Mouse (Mus musculus) heart, embryonic 15.5 days (tissue): ENCODE data around the gene Spata21. TPM values are rescaled to one million over a fixed set of nuclear protein-coding genes. Genes with fewer than 3 reads are reported as not detected.

Experiments used
- ATAC-seq: fragments of 200-750 bp; cut with Nextera tagmentation; replicated peaks from 2 replicates; pipeline ENCODE4 v1.8.0; 2017; ENCODE audit warnings: low read depth, moderate TSS enrichment; ENCODE audit not compliant: insufficient number of reproducible peaks, insufficient read depth, low FRiP score
- H3K27ac ChIP-seq: fragments of 300-500 bp; sonication (generic); 2 replicates; pipeline ENCODE4 v1.5.1; 2015; ENCODE audit warnings: mild to moderate bottlenecking, inconsistent platforms
- H3K27me3 ChIP-seq: fragments of 300-500 bp; sonication (generic); 2 replicates; pipeline ENCODE4 v1.6.1; 2015; ENCODE audit warnings: inconsistent platforms
- H3K36me3 ChIP-seq: fragments of 300-500 bp; sonication (generic); 2 replicates; pipeline ENCODE4 v1.6.1; 2015; ENCODE audit warnings: mild to moderate bottlenecking, inconsistent platforms
- H3K4me1 ChIP-seq: fragments of 300-500 bp; sonication (generic); replicated peaks from 2 replicates; pipeline ENCODE4 v1.6.1; 2015; ENCODE audit warnings: inconsistent platforms
- H3K4me2 ChIP-seq: fragments of 300-500 bp; sonication (generic); 2 replicates; pipeline ENCODE4 v1.6.1; 2015; ENCODE audit warnings: inconsistent platforms, mild to moderate bottlenecking, moderate library complexity
- H3K4me3 ChIP-seq: fragments of 300-500 bp; sonication (generic); 2 replicates; pipeline ENCODE4 v1.5.1; 2015; ENCODE audit warnings: mild to moderate bottlenecking, inconsistent platforms
- H3K9ac ChIP-seq: fragments of 300-500 bp; sonication (generic); 2 replicates; pipeline ENCODE4 v1.6.1; 2015; ENCODE audit warnings: mild to moderate bottlenecking, inconsistent platforms
- H3K9me3 ChIP-seq: fragments of 300-500 bp; sonication (generic); replicated peaks from 2 replicates; pipeline ENCODE4 v1.6.1; 2016; ENCODE audit warnings: inconsistent platforms
- WGBS: fragments of 180-500 bp; shearing (Covaris S2); methylation state at CpG from one replicate; pipeline ENCODE4 v1.1.7; 2015; ENCODE audit warnings: mixed read lengths; 5-methylcytosine and 5-hydroxymethylcytosine counted together
- polyA plus RNA-seq: library from polyadenylated mRNA; unstranded; fragments of >200 nt; fragmentation: Nextera tagmentation; extraction: Ambion mirVana; gene quantifications from 2 replicates; pipeline ENCODE4 v1.2.1, GENCODE M21; 2015

Gene Spata21
- polyA plus RNA-seq, 1 experiment from 2014 or later, result 0.26 TPM

DNA sequence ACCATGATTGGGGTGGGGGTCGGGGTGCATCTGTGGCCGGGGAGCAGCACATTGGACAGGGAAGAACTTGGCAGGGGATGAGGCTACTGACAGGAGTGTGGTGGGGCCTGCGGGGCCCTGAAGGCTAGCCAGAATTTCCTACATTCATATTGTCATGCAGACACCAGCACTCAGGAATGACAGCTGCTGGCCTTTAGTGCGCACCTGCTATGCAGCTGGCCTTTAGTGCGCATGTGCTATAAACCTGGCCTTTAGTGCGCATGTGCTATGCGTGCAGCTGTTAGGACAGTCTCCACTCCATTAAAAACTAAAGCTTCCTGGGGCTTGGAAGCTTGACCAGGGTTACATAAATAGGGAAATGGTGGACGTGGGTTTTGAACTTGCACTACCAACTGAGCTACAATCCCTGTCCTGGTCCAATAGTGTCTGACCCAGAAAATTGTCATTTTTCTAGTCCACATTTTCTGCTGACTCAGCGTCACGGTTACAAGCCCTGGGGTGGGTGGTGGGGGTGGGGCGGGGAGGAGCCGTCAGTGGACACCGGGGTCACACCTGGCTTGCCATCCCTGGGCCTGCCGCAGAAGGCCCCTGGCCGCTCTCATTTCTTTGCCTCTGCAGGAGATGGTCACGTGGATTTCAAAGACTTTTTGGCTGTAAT, 18.5 kb downstream of the Spata21 start:
- no peak overlapping the region for H3K9ac ChIP-seq
- H3K4me2 ChIP-seq, result no peak overlapping the region
- no peaks in the 10 kb centered on the region for H3K27me3 ChIP-seq
- peaks cover under 1% of the 10 kb centered on the region; the same call in 1 of the 2 replicates for H3K36me3 ChIP-seq
- no peak for ATAC-seq
- H3K4me1 ChIP-seq, result peaks cover 9% of the 10 kb centered on the region; the same call in 1 of the 2 replicates
- H3K27ac ChIP-seq, result no peak overlapping the region
- 82% methylated on average over 16 of the region's 16 CpGs for WGBS
- H3K4me3 ChIP-seq, result no peak overlapping the region
- no peaks in the 10 kb centered on the region for H3K9me3 ChIP-seq

- Histone ChIP-seq H3K4me1 (peaks cover 9% of the 10 kb centered on the region; the same call in 1 of the 2 replicates), H3K4me3 (no peak overlapping the region), H3K27ac (0 out of 2 replicates have a peak overlapping the region, but pooled peaks have one; percentile 24), H3K4me2 (no peak overlapping the region), H3K9me3 (no peaks in the 10 kb centered on the region), H3K27me3 (no peaks in the 10 kb centered on the region), H3K9ac (no peak overlapping the region), H3K36me3 (peaks cover 14% of the 10 kb centered on the region)
- 15% methylated on average over 10 of the region's 10 CpGs for WGBS
- ATAC-seq, result peak; percentile 41; the same call in 1 of the 2 replicates
Measured at GRCm38 (mm10) chr4:141108196-141108732, 20.1 kb downstream of the Spata21 start.

DNA sequence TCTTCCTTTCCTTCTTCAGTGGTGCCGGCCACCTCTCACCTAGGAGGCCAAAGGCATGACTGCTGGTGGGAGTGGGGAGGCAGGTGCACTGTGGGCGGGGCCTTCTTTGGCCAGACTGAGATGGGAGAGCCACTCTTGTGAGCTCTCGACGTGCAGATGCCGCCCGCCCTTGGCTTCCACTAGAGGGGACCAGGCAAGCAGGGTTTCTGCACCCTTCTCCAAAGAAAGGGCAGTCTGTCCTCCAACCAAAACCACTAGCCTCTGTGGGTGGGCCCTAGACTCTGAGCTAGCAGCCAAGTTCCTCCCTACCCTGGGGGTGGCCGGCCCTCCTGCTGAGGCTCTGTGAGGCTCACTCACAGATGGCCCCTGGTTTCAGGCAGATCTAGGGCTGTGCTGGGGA, 25.7 kb downstream of the Spata21 start:
- H3K36me3 ChIP-seq, result peaks cover 61% of the 10 kb centered on the region
- 0 out of 2 replicates have a peak, but pooled peaks have one; percentile 6 for ATAC-seq
- peaks cover 13% of the 10 kb centered on the region for H3K4me1 ChIP-seq
- no peak overlapping the region for H3K4me2 ChIP-seq
- H3K27ac ChIP-seq, result peak overlapping the region; percentile 24; the same call in 1 of the 2 replicates
- no peaks in the 10 kb centered on the region for H3K27me3 ChIP-seq
- H3K4me3 ChIP-seq, result no peak overlapping the region
- H3K9me3 ChIP-seq, result no peaks in the 10 kb centered on the region
- 75% methylated on average over 7 of the region's 7 CpGs for WGBS
- H3K9ac ChIP-seq, result no peak overlapping the region

DNA sequence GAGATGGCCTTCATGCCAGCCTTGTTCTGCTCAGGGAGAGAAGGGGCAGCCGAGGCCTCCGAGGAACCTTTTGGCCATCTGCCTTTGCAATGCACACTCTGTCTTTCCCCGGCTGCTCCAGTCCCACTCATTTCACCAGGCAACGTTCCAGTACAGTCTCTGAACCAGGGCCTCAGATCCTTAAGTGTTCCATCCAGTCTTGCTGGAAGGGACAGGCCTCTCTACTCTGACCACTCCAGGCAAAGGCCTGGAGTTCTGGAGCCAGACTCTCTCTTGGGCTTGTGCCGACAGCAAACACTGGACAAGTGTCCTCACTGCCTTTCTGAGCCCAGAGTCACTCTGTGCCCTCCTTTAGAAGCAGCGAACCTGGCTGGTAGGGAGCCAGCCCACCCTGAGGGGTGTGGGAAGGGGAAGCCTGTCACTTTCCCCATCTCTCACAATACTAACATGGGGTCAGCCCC, 26.4 kb downstream of the Spata21 start:
- 79% methylated on average over 6 of the region's 6 CpGs for WGBS
- Histone ChIP-seq H3K27ac (peak overlapping the region; percentile 48), H3K9ac (no peak overlapping the region), H3K4me2 (no peak overlapping the region), H3K9me3 (no peaks in the 10 kb centered on the region), H3K36me3 (peaks cover 61% of the 10 kb centered on the region), H3K4me1 (peaks cover 20% of the 10 kb centered on the region), H3K4me3 (no peak overlapping the region), H3K27me3 (no peaks in the 10 kb centered on the region)
- ATAC-seq, result no peak

- Histone ChIP-seq H3K36me3 (peaks cover 61% of the 10 kb centered on the region), H3K9ac (no peak overlapping the region), H3K27ac (no peak overlapping the region), H3K9me3 (no peaks in the 10 kb centered on the region), H3K27me3 (no peaks in the 10 kb centered on the region), H3K4me3 (no peak overlapping the region), H3K4me1 (peaks cover 21% of the 10 kb centered on the region), H3K4me2 (no peak overlapping the region)
- 0 out of 2 replicates have a peak, but pooled peaks have one; percentile 2 for ATAC-seq
- WGBS, result 87% methylated on average over 8 of the region's 8 CpGs
Measured at GRCm38 (mm10) chr4:141115398-141115797, 27.3 kb downstream of the Spata21 start.

DNA sequence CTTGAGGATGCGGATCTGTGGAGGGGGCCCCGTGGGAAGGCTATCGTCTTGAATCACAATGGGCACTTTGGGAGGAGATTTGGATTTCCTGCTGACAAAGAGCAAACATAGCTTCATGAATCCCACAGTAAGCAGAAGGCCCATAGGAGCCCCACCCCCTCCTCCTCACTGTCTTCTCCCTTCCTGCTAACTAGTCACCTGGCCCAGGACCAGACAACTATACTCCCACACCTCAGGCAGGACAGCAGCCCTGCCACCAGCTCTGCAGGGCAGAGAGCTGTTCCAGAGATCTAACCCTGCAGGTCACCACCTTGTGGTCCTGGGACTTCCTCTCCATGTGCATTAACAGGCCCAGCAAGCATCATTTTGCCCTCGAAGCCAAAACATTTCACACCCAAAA, 30.6 kb downstream of the Spata21 start:
- 60% methylated on average over 4 of the region's 4 CpGs for WGBS
- no peaks in the 10 kb centered on the region for H3K9me3 ChIP-seq
- peaks cover 44% of the 10 kb centered on the region for H3K36me3 ChIP-seq
- H3K4me1 ChIP-seq, result peaks cover 35% of the 10 kb centered on the region
- ATAC-seq, result no peak
- no peak overlapping the region for H3K4me2 ChIP-seq
- H3K27me3 ChIP-seq, result no peaks in the 10 kb centered on the region
- no peak overlapping the region for H3K9ac ChIP-seq
- H3K4me3 ChIP-seq, result no peak overlapping the region
- 0 out of 2 replicates have a peak overlapping the region, but pooled peaks have one; percentile 14 for H3K27ac ChIP-seq

DNA sequence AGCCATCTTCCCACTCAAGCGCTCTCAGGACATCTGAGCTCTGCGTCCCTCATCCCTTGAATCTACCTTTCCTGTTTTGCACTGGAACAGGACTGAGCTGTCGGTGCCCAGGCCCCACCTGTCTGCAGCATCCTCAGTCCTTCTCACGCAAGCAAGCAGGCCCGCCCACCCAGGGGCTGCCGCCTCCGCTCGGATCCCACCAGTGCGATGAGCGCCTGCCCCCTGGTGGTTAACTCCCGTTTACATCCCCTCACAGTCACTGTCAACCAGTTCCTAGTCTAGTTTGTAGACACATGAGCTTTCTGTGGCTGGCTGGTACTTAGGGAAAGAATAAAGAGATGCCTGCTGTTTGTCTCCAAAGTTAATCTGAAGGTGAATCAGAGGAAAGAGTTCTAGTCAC, 32.6 kb downstream of the Spata21 start:
- WGBS, result 26% methylated on average over 11 of the region's 11 CpGs
- no peak overlapping the region for H3K27ac ChIP-seq
- H3K9me3 ChIP-seq, result no peaks in the 10 kb centered on the region
- peak; percentile 21; the same call in 1 of the 2 replicates for ATAC-seq
- peaks cover 26% of the 10 kb centered on the region for H3K36me3 ChIP-seq
- no peak overlapping the region for H3K9ac ChIP-seq
- H3K27me3 ChIP-seq, result no peaks in the 10 kb centered on the region
- H3K4me3 ChIP-seq, result no peak overlapping the region
- peaks cover 30% of the 10 kb centered on the region for H3K4me1 ChIP-seq
- H3K4me2 ChIP-seq, result no peak overlapping the region

DNA sequence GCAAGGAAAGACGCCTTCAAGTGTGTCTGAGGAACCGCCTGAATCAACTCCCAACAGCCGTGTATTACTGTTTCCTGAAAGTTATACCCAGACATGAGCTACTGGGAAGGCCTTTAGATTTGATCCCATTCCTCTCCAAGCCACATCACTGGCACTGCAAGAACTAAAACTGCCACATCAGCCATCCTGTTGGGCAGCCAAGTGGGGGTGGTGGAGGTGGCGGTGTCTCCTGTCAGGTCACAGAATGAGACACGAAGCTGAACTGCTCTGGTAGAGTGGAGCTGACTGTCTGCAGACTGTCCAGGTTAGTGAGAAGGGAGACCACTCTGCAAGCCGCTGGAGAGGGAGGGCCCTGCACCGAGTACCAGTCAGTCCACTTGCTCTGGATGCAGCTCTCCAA, 34.5 kb downstream of the Spata21 start:
- Histone ChIP-seq H3K4me2 (no peak overlapping the region), H3K36me3 (peaks cover 8% of the 10 kb centered on the region), H3K9ac (no peak overlapping the region), H3K4me3 (no peak overlapping the region), H3K27ac (no peak overlapping the region), H3K27me3 (no peaks in the 10 kb centered on the region), H3K4me1 (peaks cover 30% of the 10 kb centered on the region), H3K9me3 (no peaks in the 10 kb centered on the region)
- 72% methylated on average over 7 of the region's 7 CpGs for WGBS
- ATAC-seq, result no peak

DNA sequence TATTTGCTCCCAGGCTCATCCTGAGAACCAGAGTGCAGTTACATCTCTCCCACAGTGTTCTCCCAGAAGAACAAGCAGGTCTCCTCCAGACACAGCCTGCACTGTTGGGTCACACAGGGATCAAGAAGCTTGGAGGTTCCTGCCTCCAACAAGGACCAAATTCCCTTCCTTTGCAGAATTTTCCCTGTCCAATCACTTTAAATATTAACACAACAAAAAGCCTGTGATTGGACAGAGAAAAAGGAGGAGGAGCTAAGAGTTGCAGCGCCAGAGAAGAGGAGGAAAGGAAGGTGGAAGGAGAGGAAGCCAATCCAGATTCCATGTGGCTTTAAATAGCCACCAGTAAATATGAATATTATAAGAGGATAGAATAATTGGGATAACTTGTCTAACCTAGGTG, 34.9 kb downstream of the Spata21 start:
- Histone ChIP-seq H3K4me3 (no peak overlapping the region), H3K27ac (no peak overlapping the region), H3K4me2 (no peak overlapping the region), H3K4me1 (peaks cover 30% of the 10 kb centered on the region), H3K27me3 (no peaks in the 10 kb centered on the region), H3K9me3 (no peaks in the 10 kb centered on the region), H3K36me3 (peaks cover 4% of the 10 kb centered on the region; the same call in 1 of the 2 replicates), H3K9ac (no peak overlapping the region)
- 11% methylated on average over 1 of the region's 1 CpGs for WGBS
- no peak for ATAC-seq

GRCm38 (mm10) chr4:141129190-141129710, 41.1 kb downstream of the Spata21 start:
- Histone ChIP-seq H3K4me3 (no peak overlapping the region), H3K4me2 (no peak overlapping the region), H3K4me1 (peaks cover 37% of the 10 kb centered on the region), H3K27me3 (no peaks in the 10 kb centered on the region), H3K27ac (no peak overlapping the region), H3K9ac (no peak overlapping the region), H3K36me3 (no peaks in the 10 kb centered on the region), H3K9me3 (no peaks in the 10 kb centered on the region)
- no peak for ATAC-seq
- 69% methylated on average over 6 of the region's 6 CpGs for WGBS

GRCm38 (mm10) chr4:141130704-141131342, 42.7 kb downstream of the Spata21 start:
- no peak overlapping the region for H3K9ac ChIP-seq
- peaks cover 52% of the 10 kb centered on the region for H3K4me1 ChIP-seq
- no peaks in the 10 kb centered on the region for H3K9me3 ChIP-seq
- 80% methylated on average over 6 of the region's 6 CpGs for WGBS
- H3K4me3 ChIP-seq, result no peak overlapping the region
- no peak overlapping the region for H3K4me2 ChIP-seq
- no peak for ATAC-seq
- no peaks in the 10 kb centered on the region for H3K36me3 ChIP-seq
- peak overlapping the region; percentile 78 for H3K27ac ChIP-seq
- H3K27me3 ChIP-seq, result no peaks in the 10 kb centered on the region
